Mouse (Mus musculus): Measurements from ENCODE around the gene C2cd5. TPM values are rescaled to one million over a fixed set of nuclear protein-coding genes. Genes with fewer than 3 reads are reported as not detected.
A peak's percentile ranks its signal among the peaks of the same experiment; 100 is the strongest.
"Not testable (repeated sequence)": the region's sequence is repeated elsewhere in the genome, so short reads cannot be mapped to it uniquely, and the experiment has no call there.

C2cd5 gene
- total RNA-seq, 2 experiments from 2014 or later = 24.6 to 81.5 TPM

DNA sequence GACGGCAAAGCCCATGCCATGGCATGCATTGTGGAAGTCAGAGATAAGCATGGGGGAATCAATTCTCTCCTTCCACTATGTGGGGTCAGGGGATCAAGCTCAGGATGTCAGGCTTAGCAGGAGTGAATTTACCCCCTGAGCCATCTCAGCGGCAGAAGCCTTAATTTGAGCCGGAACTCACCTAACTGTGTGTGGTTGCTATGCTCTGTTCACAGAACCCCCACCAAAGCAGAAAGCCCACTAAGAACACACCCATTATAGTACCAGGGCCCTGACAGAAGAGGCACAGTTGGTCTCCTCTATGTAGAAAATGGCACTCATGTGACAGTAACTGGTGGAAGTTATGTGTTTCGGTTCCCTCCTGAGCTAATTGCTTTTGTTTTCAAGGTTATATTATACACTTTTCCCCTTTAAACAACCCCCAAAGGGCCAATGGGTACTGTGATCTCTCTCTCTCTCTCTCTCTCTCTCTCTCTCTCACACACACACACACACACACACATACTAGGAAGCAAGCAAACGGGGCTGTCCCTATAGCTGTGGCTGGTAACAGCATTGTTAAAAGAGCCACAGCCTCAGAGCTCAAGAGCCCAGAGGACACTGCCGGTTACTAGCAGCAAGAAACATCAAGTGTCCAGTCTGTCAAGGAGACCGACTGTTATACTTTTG is 108.4 kb downstream of the C2cd5 start:
- no peak for ATAC-seq (replicated peaks; ENCODE audit: low FRiP score, low TSS enrichment, poor library complexity, severe bottlenecking)

DNA sequence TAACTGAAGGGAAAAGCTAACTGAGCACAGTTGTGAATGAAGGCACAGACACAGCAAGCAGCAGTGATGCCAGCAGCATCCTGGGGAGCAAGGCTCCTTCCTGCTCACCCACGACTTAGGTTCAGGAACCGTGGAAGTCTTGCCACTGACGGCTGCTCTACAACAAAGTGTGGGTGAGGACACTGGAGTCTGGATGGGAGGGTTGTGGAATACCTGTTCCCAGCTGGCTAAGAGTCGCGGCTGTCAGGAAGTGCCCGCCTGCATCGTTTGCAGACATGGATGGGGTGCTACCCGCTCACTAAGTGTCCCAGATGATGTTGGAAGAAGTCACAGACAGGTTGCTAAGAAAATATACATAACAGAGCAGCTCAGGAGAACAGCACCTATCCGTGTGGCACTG is 109.4 kb downstream of the C2cd5 start:
- ATAC-seq (replicated peaks; ENCODE audit: low FRiP score, low TSS enrichment, poor library complexity, severe bottlenecking) = no peak

DNA sequence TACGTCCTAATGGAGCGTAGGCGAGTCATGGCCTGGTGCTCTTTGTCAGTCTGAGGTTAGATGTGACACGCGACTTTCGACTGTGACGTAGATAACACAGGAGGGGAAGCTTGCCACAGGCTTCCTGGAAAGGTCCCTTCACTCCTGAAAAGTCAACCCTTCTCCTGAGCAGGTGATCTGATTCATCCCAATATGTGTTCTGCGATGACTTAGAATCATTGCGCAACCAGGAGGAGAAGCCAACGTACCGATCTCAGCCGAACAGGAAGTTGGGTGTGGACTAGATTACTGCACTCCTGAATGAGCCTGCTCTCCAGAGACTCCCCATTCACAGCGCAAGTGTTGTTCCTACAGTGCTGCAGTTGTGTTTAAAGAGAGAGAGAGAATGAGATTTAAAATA is 110.4 kb downstream of the C2cd5 start:
- peak; percentile 48; the same call in 1 of the 2 replicates for ATAC-seq (replicated peaks; ENCODE audit: low FRiP score, low TSS enrichment, poor library complexity, severe bottlenecking)

DNA sequence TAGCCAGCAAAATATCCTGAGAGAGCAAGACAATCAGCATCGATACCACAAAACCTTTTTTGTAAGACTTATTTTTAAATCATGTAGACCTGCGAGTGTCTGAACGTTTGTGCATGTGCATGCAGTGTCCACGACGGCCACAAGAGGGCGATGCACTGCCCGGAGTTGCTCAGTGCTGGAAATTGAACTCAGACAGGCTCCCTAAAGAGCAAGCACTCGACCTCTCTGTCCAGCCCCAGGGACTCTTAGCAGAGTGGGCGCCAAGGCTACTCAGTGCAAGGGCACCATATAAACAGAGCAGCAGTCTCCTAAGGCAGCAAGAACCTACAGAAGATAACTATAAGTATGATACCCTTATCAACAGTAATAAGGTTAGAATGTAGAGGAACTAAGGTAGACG is 111.2 kb downstream of the C2cd5 start:
- peak; percentile 80 for ATAC-seq (replicated peaks; ENCODE audit: low FRiP score, low TSS enrichment, poor library complexity, severe bottlenecking)

DNA sequence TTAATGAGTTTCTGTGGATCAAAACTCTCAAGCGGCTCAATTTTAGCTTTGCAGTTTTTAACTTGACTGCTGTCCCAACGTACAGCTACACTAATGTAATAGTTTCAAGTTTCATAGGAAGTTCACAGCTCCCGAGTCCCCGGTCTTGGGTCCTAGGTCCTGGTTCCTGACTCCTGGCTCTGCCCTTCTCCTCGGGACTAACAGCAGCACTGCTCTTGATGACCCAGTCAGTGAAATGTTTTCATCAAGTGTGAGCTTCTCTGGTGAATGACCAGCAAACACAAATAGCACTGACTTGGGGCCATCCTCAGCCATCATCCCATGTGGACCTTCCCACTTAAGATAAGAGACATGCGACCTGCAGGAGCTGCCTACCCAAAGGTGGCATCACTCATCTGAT is 111.7 kb downstream of the C2cd5 start:
- ATAC-seq (replicated peaks; ENCODE audit: low FRiP score, low TSS enrichment, poor library complexity, severe bottlenecking) = no peak

DNA sequence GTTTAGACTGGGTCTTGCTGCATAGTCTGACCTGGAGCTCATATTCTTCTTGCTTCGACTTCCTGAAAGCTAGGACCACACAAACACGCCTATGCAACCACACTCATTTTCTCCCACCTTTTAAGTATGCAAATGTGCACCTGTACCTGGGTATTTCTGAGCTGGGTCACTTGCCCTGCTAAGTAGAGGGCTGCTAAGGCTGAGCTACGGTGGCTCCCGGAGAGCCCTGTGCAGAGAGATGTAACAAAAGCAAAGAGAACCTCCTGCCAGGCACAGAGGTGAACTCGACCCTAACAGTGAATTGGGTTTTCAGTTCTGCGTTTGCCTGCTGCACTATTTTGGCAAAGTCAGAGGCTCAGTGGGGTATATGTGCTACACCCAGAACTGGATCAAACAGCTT is 112.3 kb downstream of the C2cd5 start:
- ATAC-seq (replicated peaks; ENCODE audit: low FRiP score, low TSS enrichment, poor library complexity, severe bottlenecking) = no peak

DNA sequence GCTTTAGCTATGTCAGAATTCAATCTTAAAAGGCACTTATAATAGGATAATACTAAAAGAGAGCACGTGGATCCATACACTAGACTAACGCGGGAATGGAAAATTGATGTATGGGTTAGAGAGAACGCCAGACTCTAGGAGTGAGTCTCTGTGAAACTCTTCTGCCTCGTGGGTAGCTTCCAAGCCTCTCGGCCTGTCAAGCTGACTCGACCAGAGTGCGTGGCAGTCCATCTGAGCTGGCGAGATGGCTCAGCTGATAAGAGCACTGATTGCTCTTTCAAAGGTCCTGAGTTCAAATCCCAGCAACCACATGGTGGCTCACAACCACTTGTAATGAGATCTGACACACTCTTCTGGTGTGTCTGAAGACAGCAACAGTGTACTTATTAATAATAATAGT is 113.2 kb downstream of the C2cd5 start:
- not testable (repeated sequence) for ATAC-seq (replicated peaks; ENCODE audit: low FRiP score, low TSS enrichment, poor library complexity, severe bottlenecking)

DNA sequence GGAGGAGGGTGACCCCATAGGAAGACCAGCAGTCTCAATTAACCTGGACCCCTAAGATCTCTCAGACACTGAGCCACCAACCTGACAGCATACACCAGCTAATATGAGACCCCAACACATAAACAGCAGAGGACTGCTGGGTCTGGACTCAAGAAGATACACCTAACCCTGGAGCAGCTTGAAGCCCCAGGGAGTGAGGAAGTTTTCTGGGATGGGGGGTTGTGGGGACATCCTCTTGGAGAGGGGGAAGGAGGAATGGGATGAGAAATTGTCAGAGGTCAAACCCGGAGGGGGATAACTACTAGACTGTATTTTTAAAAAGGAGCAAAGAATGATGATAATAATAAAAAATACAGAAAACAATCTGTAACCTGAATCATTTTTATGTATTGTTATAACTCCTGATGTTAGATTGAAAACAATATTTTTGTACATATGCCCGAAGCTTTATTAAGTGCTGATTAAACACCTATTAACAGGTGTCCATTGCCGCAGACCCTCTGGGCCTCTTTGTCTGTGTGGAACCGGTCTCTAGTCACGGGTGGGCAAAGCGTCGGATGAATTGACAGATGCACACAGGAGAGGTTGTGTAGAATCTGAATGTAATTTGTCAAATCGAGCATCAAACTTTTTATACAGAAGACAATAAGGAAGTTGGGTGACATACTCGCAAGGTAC is 114.2 kb downstream of the C2cd5 start:
- not testable (repeated sequence) for ATAC-seq (replicated peaks; ENCODE audit: low FRiP score, low TSS enrichment, poor library complexity, severe bottlenecking)

DNA sequence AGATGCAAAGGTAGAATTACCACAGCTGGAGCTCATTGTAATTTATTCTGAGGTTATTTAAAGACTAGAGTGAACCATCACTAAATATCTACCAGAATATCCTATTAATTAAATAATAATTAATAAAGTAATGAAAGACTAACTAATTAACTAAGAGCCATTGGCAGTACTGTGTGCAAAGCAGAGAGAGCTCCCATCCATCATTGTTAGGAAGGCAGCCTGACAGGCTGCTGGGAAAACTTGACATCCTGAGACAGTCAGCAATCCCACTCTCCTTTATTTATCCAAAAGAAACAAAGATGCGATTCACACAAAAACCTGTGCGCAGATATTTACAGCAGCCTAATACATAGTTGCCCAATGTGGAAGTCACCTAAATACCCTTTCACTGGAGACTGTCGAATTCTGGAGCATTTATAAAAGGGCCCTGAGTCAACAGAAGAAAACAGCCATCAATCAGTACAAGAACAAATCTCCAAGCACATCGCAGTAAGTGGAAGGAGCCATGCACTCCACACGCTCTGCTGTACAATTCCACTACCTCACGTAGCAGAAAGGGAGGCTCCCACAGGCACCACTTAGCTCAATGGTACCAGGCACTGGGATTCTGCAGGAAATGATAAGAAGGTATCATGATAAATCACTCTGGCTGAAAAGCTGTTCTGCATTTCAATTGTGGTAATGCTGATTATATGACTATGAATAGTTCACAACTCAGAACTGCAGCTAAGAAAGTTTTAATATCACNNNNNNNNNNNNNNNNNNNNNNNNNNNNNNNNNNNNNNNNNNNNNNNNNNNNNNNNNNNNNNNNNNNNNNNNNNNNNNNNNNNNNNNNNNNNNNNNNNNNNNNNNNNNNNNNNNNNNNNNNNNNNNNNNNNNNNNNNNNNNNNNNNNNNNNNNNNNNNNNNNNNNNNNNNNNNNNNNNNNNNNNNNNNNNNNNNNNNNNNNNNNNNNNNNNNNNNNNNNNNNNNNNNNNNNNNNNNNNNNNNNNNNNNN is 120.0 kb downstream of the C2cd5 start:
- peak; percentile 50 for ATAC-seq (replicated peaks; ENCODE audit: low FRiP score, low TSS enrichment, poor library complexity, severe bottlenecking)

DNA sequence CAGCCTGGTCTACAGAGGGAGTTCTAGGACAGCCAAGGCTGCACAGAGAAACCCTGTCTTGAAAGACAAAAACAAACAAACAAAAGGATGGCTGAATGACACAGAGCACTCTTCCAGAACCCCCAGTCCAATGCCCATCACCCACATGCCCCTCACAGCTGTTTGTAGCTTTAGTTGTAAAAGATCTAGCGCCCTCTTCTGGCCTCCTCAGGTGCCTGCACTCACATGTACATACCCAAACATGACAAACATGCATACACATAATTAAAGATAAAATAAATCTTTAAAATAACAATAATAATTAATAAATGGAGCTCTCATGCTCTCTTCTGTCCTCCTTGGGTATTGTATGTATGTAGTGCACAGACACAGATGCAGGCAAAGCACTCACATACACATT is 122.7 kb downstream of the C2cd5 start:
- no peak for ATAC-seq (replicated peaks; ENCODE audit: low FRiP score, low TSS enrichment, poor library complexity, severe bottlenecking)

DNA sequence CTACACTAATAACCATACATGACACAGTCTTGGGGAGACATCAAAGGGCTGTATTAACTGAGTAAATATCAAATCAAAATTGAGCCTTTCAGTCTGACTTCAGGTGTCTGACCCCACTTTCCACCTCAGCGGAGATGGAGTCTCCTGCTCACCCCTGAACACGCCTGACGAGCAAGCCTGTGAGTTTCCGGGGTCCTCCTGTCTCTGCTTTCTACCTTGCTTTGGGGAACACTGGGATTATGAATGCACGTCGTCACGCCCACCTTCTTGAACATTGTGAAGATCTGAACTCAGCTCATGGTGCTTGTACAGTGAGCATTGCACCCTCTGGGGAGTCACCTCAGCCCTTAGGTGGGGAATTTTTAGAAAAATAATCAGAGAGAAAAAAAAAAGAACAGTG is 126.7 kb downstream of the C2cd5 start:
- ATAC-seq (replicated peaks; ENCODE audit: low FRiP score, low TSS enrichment, poor library complexity, severe bottlenecking) = no peak

DNA sequence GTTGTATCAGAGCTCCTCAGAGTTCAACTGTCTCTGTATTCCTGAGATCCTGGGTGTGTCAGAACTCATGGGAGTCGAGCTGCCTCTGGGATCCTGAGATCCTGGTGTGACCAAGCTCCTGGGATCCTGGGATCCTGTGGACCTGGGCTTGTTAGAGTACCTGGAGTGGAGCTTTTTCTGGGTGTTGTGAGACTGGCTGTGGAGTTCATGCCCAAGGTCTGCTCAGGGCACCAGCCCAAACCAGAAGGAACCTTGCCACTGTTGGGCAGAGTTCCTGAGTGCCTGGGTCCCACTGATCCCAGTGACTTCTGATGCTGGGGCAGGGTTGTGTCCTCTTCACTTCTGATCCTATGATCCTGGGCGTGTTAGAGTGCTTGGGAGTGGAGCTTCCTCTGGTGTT is 127.7 kb downstream of the C2cd5 start:
- ATAC-seq (replicated peaks; ENCODE audit: low FRiP score, low TSS enrichment, poor library complexity, severe bottlenecking) = no peak

DNA sequence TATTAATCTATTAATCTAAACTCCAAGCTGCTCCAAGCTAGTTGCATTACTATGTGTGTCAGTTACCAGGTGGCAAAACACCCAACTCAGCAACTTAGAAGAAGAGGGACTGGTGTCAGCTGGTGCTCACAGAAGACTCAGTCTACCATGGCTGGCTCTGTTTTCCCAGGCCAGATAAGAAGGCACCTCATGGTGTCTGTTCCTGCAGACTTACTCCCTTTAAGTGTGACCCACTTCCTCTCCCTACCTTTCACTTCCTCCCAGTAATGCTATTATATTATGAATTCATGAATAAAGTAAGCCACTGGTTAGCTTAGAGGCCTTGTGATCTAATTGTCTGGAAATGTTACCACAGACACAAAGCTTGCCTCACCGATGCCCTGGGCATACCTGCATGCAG is 132.5 kb downstream of the C2cd5 start:
- no peak for ATAC-seq (replicated peaks; ENCODE audit: low FRiP score, low TSS enrichment, poor library complexity, severe bottlenecking)

DNA sequence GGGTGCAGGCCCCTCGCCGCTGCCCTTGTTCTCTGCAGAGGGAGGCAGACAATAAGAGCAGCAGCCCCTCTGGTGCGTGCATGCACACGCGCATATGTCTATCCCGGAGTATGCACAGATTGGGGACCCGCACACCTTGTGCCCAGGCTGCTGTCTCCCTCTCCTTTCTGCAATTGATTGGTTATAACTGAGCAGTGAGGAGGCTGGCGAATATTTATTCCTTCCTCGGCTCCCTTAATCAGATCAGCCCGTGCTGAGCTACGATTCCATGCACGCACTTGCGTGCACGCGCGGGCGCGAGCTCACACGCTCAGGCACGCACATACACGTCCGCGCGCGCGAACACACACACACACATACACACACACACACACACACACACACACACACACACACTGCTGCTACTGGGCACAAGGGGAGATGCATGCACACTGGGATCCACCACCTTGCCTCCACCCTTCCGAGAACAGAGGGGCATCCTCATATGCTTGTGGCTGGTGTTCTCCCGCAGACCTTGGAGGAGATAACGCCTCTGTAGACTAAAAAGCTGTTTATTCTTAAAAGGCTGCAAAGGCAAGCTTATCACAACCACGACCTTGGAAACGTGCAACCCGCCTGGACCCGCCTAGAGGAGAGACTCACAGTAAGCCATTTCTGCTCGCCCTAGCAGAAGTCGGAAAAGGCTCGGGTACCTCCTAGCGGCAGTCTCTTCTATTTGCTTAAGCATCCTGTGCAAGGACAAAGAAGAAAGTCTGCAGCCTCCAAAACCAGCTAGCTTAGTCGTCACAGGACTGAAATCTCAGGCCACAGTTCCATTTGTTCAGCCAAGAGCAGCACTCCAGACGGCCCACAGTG is 135.2 kb downstream of the C2cd5 start:
- peak; percentile 94 for ATAC-seq (replicated peaks; ENCODE audit: low FRiP score, low TSS enrichment, poor library complexity, severe bottlenecking)

DNA sequence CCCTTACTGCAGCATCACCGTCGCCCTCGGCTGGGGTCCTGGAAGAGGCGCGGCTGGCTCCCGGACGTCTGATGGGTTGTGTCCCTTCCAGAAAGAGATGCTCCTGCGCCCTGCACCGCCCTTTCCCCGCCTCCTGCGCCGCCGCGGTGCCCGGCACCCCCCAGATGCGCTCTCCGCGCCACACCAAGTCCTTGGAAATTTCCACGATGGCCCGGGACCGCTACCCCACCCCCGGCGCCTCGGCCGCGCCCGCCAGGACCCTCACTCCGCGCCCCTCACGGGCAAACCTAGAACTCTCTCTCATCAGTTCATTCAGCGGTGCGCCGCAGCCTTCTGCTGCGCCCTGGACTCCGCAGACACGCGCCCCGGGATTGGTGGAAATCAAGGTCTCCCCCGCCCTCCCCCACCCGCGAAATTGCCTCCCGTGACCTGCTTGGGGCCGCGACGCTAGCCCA is 135.8 kb downstream of the C2cd5 start, which contains the start of gene St8sia1:
Gene St8sia1, minus strand, starts transcription at position 377 of the 455 bp plus-strand sequence.
- ATAC-seq (replicated peaks; ENCODE audit: low FRiP score, low TSS enrichment, poor library complexity, severe bottlenecking) = no peak

DNA sequence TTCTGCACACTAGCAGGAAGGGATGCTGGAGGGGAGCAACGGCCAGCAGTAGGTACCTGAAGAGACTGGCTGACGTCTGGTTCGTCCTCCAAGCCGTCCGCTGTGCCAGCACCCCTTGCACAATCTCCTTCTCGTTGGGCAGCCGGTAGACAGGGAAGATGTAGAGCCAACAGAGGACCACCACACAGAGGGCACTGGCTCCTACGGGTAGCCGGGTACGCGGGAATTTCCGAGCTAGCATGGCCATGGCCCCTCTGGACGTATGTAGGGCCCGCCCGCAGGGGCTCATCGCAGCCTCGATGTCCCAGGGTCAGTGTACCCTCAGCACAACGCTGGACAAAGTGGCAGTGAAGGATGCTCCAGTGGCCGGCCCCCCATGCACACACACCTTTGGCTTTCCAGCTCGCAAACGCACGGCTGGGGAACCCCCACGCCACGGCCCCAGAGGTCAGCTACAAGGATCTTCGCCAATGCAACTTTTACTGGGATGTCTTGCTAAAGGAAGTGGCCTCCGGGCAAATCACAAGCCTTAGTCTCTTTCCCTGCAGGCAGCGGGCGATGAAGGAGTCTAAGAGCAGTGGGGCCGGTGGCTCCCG is 136.4 kb downstream of the C2cd5 start:
- no peak for ATAC-seq (replicated peaks; ENCODE audit: low FRiP score, low TSS enrichment, poor library complexity, severe bottlenecking)

DNA sequence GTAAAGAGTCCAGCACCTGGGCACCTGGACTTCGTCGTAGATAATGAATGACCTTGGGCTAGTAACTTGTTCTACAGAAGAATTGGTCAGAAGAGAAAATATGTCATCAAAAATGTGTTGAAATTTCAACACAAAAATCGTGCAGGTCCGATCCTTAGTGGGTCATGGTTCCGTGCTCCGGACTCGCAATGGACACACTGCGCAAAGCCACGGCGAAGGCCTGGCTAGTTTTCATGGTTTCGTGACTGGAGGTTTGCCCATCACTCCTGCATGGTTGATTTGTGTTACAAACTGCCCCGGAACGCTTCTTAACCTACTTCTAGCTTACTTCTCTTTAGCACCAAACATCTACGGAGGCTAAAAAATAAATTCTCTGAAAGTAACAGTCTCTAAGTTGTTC is 137.1 kb downstream of the C2cd5 start:
- no peak for ATAC-seq (replicated peaks; ENCODE audit: low FRiP score, low TSS enrichment, poor library complexity, severe bottlenecking)

DNA sequence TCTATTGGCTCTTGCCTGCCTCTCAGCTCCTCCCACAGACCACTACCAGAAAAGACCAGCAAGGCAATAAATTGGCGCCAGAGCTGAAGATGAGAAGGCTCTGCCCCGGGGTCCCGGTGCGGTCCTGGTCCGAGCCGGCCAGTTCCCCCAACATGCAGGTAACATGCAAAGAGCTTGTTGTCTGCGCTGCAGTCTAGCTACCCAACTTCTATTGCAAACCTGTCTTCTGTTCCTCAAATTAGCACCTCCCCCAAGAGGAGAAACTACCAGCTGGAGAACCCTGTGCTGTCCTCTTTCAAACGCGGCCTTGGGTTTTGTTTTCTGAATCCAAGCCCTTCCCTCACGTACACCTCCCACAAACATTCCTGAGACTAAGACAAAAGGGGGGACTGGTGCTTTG is 137.5 kb downstream of the C2cd5 start:
- no peak for ATAC-seq (replicated peaks; ENCODE audit: low FRiP score, low TSS enrichment, poor library complexity, severe bottlenecking)
